Mouse (Mus musculus): ENCODE results near the gene St6gal1.

St6gal1 gene

DNA sequence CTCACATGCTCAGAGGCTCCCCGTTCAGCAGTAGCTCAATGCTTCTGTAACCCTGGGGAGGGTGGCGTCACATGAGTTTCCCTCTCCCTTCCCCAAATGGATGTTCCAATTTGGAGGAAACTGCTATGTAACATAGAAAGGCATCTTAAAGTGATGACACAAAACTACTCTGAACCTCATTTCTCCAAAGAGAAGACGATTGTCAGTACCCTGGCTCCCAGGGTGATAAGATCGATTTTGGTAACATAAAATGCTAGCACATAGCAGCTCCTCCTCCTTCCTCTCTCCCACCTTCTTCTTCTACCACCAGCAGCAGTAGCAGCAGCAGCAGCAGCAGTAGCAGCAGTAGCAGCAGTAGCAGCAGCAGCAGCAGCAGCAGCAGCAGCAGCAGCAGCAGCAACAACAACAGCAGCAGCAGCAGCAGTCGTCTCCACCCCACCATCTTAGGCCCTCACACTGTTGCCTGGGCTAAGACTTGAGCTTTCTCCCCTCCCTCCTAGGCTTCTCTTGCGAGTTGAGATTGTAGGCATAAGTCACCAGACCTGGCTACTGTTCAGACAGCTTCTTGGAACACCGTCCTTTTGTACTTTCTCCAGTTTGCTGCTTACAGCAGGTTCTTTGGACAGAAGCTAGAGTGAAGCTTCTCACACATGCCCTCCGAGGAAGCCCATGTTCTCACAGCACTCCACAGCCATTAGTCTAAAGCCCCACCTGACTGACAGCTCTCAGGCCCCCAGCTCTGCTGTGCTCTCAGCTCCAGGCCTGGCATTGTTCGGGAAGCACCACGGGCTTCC lies 81.5 kb downstream of the St6gal1 start:
- no peak for DNase-seq

DNA sequence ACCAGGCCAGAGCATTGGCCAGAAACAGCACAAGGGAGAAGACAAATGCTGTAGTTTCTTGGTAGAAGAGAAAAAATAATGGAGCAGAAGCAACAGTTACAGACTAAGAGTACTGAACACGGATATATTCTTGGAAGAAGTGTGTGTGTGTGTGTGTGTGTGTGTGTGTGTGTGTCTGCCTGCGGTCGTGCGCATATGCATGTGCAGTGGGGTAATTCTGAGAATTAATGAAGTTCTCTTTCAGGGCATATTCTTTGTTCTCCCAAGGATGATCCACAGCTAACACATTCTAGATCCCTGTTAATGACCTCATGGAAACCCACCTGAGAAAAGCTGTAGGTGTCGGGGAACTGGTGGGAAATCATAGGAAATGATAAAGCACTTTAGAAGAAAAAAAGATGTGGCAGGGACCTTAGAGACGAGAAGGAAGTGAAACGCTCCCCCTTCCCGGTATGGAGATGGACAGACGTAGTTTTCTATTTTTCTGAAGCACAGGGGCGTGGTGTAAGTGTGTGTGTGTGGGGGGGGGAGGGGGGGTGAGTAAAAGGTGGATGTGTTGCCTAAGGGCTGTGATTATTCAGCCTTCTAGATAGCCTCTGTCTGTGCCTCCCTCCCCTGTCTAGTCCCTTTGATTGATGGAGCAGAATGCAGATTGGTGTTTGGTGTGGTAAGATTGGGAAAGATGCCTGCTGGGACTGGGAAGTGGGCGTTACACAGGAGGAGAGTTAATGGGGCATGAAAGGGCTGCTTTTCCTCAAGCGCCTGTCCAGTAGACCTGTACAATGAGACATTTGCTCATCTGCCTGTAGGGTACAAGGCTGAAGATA lies 82.8 kb downstream of the St6gal1 start:
- no peak for DNase-seq

DNA sequence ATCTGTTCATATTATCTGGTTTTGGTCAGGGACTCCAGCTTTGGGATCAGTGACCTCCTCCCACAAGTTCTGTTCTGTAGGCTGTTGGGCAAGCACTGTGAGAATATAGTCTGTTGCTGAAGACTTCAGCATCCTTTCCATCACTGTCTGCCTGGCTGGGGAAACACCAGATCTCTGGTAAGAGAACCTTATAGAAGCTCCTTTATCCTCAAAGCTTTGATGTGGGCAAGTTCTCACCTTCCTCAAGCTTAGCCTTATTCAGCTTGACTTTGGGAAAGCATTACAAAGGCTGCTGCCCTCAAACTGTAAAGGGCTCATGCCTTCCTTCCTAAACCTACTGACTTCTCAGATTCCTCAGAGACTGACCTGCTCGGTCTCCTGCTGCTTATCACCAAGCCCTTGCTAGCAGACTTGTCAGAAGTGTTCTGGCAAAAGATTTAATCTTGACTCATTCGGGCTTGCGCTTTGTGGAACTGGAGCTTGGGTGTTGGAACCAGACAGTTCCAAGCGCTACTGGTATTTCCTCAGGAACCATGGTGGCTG lies 83.5 kb downstream of the St6gal1 start:
- DNase-seq, result no peak

DNA sequence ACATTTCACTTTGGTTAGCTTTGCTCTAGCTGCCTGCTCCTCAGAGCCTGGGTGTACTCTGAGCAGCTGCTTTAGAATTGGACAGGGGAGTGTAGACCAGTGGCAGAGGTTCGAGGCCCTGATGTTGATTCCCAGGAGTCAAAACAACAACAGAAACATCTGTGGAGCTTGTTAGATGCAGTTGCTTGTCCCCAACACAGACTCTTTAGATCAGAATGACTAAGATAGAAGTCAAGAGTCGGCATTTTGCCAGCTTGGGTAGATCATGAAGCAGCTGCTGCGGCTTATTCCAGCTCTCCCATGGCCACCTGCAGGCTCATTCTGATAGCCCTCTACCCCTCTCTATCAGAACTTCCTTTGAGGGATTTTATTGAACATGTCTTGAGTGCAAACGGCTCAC lies 84.5 kb downstream of the St6gal1 start:
- DNase-seq, result no peak

DNA sequence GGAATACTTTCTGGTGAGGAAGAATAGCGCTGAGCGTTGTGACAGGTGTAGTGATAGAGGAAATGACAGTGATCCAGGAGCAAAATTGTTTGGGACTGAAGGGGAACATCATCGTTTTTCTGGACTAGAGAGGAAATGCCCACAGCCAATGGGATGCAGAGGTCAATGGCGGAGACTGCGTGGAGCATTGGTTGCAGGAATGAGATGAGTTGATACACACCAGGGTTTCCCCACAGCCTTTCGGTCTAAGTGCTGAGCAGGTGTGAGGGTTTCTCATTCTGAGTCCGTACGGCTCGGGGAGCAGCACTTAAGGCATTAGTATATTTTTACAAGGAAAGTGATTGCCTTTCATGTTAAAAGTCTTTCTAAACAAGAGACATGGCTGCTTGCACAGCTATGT lies 88.1 kb downstream of the St6gal1 start:
- peak in 1 of 2 experiments; percentile 7 for DNase-seq

DNA sequence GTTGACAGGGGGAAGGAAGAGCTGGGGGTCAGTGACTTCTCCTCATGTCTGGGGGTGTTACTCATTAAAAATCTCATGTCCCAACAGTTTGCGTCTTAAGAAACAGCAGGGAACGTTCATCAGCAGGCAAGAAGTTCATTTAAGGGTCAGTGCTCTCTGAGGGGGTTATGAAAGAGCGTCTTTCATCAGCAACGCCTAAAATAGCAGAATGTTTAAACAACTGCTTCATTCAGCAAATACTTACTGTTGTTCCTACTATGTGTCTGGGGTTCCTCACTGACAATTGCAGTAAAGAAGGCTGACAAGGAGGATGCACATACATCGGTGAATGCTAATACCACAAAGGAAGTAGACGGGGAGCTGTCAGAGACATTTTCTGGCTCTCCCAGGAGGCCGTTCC lies 90.2 kb downstream of the St6gal1 start:
- peak in 1 of 2 experiments; percentile 59 for DNase-seq

DNA sequence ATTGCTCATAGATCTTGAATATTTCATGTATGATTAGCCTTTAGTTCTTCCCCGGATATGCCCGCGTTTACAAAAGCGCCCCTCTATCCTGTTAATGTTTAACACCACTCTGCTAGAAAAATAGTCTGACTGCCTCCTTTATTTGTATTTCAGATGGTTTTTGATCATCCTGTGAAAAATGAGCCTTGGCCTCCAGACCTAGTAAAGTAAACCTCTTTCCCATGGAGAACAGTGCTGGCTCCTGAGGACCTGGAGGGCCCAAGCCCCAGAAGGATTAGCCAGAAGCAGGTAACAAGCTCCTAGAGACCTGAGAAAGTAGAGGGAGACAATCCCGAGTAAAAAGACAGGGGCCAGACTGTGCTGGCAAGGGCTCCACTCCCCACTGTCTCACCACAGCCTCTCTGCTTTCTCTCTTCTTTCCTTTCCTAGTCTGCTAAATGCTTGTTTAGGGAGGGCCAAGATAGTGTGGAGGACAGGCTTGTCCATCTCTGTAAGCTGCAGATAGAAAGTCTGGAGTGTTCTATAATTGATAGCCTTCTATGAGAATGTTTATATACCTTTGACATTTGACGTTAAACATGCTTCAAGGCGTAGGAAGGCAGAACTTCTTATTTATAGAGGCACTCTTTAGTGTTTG lies 93.0 kb downstream of the St6gal1 start:
- no peak for DNase-seq

DNA sequence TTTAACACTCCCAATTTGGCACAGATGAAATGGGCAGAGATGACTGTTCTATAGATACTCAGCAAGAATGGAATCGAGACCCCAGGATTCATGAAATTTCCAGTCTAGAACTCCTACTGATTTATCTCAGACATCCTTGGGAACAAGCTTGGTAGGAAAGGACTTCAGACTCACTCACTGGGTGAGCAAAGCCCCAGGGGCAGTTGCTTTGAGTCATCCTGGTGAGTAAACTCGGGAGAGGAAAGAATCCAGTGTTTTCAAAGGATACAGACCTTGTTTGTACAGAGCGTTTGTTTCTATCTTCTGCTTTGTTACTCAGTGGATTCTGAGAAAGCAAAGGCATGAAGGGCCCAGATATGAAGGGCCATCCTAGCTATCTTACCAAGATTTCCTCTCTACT lies 95.5 kb downstream of the St6gal1 start:
- DNase-seq, result no peak

DNA sequence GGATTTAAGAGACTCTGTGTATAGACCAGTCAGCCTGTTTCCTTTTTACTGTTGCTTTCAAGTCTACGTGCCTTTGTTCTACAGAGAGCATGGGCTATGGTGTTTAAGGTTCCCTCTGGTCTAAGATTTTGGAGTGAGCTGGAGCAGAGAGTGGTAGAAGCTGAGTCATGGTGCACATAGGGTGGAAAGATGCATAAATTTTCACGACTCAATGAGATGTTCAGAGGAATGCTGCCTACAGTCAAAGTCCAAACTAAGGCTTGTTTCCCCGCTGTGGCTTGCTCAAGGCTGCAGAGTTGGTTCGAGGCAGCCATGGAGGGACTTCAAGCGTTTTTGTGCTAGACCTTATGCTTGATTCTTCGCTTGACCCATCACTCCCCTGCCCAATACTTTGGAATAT lies 96.0 kb downstream of the St6gal1 start:
- no peak for DNase-seq

DNA sequence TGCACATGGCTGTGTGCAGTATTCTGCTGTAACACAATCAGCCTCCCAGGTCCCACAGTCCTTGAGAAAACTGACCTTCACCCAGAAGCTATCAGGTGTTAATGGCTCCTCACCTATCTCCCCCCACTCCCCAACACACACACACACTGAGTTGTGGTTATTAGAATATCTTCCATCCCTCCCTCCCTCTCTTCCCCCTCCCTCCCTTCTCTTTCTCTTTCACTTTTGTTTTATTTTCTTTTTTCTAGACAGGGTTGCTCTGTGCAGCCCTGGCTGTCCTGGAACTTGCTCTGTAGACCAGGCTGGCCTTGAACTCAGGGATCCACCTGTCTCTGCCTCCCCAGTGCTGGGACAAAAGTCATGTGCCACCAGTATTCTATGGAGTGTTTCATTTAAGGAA lies 97.9 kb downstream of the St6gal1 start:
- no peak for DNase-seq

DNA sequence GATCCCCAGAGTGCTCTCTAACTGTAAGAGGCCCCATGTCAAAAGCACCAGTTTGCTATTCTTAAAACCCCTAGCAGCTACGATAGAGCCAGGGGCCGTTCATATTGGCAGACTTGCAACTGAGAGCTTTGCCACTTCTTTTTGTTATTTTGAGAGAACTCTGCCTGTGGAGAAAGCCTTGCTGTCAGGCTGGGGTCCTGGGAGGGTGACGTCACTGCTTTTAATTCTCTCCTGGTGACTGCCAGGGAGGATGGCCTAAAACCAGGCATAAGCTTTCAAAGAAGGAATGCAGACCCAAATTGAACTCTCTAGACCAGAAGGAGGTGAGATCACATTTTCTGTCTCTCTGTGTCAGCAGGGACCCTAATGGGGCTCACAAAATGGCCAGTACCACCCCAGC lies 99.4 kb downstream of the St6gal1 start:
- no peak for DNase-seq

DNA sequence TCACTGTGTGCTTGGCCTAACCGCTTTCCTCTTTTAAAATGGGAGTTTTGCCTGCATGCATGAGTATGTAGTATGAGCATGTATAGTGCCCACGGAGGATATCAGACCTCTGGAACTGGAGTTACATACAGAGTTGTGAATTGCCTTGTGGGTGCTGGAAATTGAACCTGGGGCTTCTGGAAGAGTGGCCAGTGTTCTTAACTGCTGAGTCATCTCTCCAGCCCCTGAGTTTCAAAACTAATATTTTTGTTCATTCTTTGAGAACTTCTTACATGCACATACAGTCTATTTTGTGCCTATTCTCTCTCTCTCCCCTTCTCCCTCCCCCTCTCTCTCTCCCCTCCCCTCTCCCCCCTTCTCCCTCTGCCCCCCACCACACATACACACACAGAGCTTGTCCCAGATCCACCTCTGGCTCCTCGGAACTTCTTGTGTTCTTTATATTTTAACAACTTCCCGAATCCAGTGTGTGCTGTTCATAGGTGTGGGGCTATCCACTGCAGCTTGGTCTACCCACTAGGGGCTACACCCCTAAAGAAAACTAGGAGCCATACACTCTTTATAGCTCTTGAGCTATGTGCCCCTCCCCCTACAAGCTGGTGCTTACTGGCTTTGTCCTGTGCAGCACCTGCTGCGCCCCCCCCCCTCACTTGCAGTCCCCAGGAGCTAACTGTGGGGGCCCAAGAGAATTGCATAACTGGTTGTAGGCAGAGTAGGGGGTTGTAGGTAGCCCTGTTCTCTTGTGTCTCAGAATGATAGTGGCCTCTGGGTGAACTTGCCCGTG lies 100.5 kb downstream of the St6gal1 start:
- DNase-seq, result no peak

DNA sequence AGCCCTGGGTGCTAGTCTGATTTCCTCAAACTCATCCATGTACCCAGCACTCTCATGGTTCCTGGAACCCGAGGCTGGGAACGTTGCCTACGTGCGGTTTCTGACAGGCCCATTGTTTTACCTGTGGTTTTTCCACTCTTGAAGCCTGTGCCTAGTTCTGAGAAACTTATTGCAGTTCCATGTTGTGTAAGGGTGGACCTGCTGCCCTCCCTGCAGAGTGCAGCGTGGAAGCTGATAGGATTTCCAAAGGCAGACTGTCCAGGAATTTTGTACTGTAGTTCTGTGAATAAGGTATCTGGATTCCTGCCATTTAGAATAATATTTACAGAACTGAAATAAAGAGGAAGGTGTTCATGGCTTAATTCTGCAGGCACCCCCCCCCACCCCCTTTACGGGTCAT lies 102.1 kb downstream of the St6gal1 start:
- no peak for DNase-seq

DNA sequence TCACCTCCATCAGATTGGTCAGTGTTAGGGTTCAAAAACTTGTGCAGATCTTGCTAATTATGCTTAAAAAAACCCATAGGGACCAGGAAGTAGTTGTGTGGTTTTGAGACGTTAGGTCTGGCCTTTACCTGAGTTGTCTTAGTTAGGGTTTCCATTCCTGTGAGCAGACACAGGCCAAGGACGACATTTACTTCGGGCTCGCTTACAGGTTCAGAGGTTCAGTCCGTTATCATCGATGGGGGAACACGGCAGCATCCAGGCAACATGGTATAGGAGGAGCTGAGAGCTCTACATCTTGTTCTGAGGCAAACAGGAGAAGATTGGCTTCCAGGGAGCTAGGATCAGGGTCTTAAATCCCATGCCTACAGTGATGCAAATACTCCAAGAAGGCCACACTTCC lies 102.7 kb downstream of the St6gal1 start:
- no peak for DNase-seq

DNA sequence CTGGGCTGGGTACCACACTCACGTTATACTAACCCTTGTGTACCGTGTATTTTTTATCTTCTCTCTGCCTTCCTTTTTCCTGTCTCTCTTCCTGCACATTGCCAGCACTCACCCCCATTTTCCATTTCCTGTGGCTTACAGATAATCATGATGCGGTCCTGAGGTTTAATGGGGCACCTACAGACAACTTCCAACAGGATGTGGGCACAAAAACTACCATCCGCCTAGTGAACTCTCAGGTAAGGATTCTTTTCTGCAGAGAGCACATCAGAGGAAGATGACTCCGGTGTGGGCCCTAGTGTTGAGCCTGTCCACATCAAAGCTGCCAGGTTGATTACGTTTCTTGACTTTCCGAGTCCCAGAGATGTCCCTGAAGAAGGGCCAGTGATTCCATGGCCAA lies 103.7 kb downstream of the St6gal1 start:
- no peak for DNase-seq

DNA sequence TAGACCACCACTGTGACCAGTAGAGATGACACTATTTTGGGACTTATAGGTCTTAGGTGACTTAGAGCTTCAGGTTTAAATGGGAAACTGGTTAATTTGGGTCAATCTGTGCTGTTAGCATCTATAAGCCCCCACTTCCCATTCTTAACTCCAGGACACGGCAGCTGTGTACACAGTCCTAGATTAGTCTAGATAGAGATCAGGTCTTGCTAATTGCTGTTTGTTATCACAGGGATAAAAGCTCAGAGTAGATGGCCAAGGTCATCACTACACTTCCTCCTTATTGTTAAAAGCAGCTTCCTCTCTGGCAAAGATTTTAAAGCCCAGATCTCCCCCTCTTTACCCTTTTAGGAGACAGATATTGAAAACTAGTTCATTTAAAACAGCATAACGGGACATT lies 107.6 kb downstream of the St6gal1 start:
- no peak for DNase-seq

DNA sequence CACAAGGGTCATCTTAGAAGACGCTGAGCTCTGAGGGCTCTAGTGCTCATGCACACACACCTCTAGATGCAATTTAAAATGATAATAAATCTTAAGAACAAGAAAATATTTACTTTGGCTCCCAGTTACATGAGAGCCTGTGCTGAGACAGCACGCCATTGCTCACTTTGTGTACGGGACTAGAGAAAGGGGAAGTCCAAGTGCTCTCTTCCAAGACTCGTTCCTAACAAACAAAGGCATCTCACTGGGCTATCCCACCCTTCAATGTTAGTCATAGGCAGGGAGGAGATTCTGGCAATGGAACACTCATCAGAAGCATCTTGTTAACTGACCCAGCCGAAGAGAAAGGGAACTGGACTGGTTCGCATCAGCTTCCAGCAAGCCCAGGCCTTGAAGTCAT lies 108.1 kb downstream of the St6gal1 start:
- DNase-seq, result no peak

DNA sequence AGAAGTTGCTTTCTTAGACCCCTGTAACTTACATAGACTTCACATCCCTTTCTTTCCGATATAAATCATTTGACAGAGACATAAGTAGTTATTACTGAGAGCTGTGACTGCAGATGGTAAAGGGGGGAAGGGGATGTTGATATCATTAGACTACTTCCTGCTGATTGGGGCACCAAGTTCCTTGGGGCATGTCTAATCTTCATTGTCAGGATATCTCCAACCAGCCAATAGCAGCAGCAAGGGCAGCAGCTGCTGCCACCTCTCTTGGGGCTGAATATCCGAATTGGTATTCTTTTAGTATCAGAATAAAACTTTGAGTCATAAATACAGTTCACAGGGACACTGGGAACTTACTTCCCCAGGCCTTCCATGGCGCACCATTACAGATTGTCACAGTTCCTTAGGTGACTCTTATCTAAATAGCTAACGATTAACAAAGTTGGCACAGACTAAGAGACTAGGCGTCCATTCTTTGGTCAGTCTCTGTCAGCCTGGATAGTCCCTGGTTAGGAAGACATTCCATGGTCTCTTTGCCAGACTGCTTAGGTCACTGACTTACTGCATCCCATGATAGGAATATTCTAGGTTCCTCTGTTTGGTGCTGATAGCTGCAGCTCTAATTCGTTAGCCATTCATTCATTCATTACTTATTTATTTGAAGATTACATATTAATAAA lies 109.5 kb downstream of the St6gal1 start:
- no peak for DNase-seq

DNA sequence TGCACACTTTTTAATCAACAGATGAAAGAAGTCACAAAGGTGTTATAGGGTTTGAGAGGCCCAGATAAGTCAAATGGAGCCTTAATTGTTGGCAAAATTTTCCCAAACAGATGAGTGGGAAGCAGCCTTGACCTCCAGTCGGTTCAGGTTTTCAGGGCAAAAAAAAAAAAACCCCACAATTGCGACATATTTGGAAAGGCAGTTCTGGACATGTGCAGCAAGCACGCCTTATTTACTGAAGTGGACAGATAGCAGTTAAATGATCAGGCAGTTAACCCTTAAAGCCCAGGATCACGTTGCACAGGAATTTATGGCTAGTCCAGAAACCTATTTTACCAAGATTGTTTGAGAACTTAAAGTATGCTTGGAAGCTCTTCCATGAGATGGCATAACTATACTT lies 112.8 kb downstream of the St6gal1 start:
- DNase-seq, result no peak

DNA sequence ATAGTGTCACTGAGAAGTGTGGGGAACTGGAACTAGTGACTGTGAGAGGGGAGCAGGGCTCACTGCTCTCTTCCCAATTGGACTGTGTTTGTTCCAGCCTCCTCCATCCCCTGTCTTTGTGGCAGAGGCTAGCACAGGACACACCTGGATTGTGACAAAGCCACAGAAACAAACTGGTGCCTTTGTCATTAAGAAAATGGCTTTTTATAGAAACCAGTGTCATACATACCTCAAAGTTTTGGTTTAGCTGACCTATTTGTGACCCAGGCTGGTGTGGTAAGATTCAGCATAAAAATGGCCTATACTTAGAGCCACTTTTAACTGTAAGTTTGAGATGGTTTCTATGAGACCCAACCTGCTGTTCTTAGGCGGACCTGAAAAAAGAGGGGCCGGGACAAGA lies 116.7 kb downstream of the St6gal1 start:
- DNase-seq, result no peak

DNA sequence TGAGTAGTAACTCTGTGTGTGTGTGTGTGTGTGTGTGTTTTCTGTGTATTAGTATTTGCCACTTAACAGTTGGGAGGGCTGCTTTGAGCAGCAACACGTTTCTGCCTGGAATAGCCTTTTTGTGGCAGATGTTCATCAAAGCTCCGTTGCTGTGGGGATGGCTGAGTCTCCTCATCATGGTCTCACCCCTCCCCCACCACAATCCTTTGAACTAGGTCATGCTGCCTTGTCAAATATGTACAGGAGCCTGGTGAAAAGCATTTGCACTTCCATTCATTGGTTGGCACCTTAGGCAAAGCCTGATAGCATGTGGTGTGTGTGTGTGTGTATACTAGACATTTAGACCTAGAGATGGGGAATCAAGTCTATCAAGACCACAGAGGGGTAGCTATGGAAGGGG lies 126.3 kb downstream of the St6gal1 start:
- no peak for DNase-seq

DNA sequence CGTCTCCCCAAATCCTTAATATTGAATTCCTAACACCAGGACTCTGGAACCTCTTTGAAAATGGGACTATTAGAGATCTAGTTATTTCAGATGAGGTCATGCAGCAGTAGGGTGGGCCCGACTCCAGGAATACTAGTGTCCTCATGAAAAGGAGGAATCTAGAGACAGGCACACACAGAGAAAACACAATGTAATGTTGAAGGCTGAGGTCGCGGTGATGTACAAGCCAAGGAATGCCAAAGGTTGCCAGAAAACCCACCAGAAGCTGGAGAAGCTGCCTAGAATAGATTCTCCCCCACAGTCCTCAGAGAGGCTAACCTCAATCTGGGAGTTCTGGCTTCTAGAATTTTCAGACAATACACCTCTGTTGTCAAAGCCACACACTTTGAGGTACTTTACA lies 136.5 kb downstream of the St6gal1 start:
- no peak for DNase-seq

Data from lung, postnatal 4 days (tissue).